Mouse (Mus musculus): ENCODE results near the gene Akt1.

DNA sequence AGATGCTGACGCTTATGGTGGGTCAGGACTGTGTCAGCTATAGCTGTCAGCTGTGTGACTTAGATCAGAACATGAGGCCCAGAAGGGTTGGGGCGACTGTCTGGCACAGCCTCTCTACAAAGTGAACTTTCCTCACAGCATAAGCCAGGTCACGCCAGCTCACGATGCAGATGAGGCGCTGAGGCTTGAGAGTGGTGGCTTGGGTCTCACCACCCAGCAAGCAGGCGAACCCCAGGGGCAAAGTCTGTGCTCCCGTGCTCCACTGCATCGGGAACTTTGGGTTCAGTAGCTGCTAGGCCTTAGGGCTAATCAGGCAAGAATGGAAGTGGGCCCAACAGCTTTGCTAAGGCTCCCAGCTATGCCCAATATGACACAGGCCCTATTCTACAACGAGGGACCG lies 65.7 kb downstream of the Akt1 start:
- no peak for TF ChIP-seq ZNF384 (IDR thresholded peaks at IDR 0.05; ENCODE audit: low read depth, low read length)
- no peak for TF ChIP-seq TCF12 (IDR thresholded peaks at IDR 0.05; ENCODE audit: low read depth, low read length)
- TF ChIP-seq CHD2 (IDR thresholded peaks at IDR 0.05; ENCODE audit: low read length), result no peak
- no peak for TF ChIP-seq CTCF (conservative IDR thresholded peaks at IDR 0.05 in 1 of 2, IDR thresholded peaks at IDR 0.05 in 1 of 2; ENCODE audit: low read depth in 2 of 2, low read length in 2 of 2)
- no peak for TF ChIP-seq MAFK (IDR thresholded peaks at IDR 0.05; ENCODE audit: insufficient replicate concordance, low read length)
- no peak for TF ChIP-seq POLR2A (IDR thresholded peaks at IDR 0.05; ENCODE audit: low read depth, low read length)
- TF ChIP-seq HCFC1 (IDR thresholded peaks at IDR 0.05; ENCODE audit: low read depth, low read length), result no peak
- TF ChIP-seq ZC3H11A (IDR thresholded peaks at IDR 0.05; ENCODE audit: low read depth, low read length), result no peak
- TF ChIP-seq USF1 (IDR thresholded peaks at IDR 0.05; ENCODE audit: low read depth, low read length), result no peak
- TF ChIP-seq EP300 (IDR thresholded peaks at IDR 0.05; ENCODE audit: low read length), result no peak
- no peak for TF ChIP-seq RCOR1 (conservative IDR thresholded peaks at IDR 0.05; ENCODE audit: low read depth, low read length)
- no peak for TF ChIP-seq MAX (IDR thresholded peaks at IDR 0.05; ENCODE audit: low read length)
- TF ChIP-seq RAD21 (IDR thresholded peaks at IDR 0.05; ENCODE audit: low read depth, low read length), result no peak

Measured in CH12.LX (cell line).